Mouse (Mus musculus): ENCODE results near the gene Islr2.

- TF ChIP-seq CTCF (IDR thresholded peaks at IDR 0.05; ENCODE audit: insufficient read depth, low read length), result no peak
- TF ChIP-seq POLR2A (IDR thresholded peaks at IDR 0.05; ENCODE audit: borderline replicate concordance, extremely low read depth, low read depth, low read length), result no peak
These were observed 37.8 kb upstream of the Islr2 start for GRCm38 (mm10) chr9:58241780-58242485.

Measured in lung, adult 2 months (tissue).